Mouse (Mus musculus) mesoderm, embryonic 11.5 days (tissue): ENCODE measurements at regions not wholly inside any gene's neighbourhood (a gene's known extent, or its start where the extent isn't known, plus 50 kb on each side); places are given as distances from the start of the nearest gene placed in this dataset.

Experiments used
- DNase-seq: peaks from one replicate; pipeline ENCODE4 v3.0.0-alpha.2; 2012; ENCODE audit warnings: low read depth, low spot score

DNA sequence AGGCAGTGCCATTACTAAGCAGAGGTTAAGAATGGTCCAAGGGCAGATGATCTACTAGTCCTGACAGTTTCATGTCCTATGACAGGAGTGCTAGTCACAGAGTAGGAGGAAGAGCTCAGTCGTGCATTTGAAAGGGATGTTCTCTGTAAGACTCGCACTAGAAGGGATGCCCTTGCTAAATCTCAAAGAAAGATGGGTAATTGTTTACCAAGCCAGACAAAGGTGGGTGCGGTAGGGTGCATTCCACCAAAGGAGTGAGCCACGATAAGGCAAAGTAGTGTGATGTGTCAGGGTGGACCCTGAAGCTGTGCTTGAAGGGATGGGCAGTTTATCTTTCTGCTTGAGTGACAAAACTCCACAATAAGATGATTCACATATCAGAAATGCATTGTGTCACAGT lies 50.5 kb upstream of the Adgrf1 start:
- DNase-seq = no peak
